Mouse (Mus musculus): ENCODE results near the gene Ddi2.

DNA sequence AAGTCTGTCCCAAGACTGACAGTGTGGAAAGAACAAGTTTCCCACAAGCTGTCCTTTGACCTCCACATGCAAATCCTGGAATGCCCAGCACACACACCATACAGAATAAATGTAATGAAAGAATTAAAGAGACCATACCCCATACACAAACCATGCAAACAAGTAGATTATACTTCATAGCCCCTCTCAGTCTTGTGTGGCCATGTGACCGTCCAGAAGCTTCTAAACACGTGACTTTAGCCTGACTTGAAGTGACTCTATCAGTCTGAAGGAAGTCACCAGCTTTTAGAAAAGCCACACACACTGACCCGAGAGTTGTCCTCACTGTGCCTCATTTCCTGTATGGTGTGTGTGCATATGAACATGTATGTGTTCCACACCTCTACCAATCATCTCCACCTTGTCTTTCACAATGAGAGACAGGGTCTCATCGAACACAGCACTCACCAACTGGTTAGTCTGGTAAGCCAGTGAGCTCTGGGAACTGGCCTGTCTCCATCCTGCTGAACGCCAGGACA, 46.7 kb downstream of the Ddi2 start:
- no peak for TF ChIP-seq CTCF (conservative IDR thresholded peaks at IDR 0.05; ENCODE audit: low read length)
- TF ChIP-seq NANOG (IDR thresholded peaks at IDR 0.05; ENCODE audit: borderline replicate concordance, low read length), result no peak

Measured in E14TG2a.4 (cell line).